Mouse (Mus musculus): Measurements from ENCODE around the gene Sf3b2. TPM values are rescaled to one million over a fixed set of nuclear protein-coding genes. Genes with fewer than 3 reads are reported as not detected.
A peak's percentile ranks its signal among the peaks of the same experiment; 100 is the strongest.

Sf3b2 gene
- 97.3 and 108 TPM in 2 replicates for polyA plus RNA-seq (2012; rRNA removed)

DNA sequence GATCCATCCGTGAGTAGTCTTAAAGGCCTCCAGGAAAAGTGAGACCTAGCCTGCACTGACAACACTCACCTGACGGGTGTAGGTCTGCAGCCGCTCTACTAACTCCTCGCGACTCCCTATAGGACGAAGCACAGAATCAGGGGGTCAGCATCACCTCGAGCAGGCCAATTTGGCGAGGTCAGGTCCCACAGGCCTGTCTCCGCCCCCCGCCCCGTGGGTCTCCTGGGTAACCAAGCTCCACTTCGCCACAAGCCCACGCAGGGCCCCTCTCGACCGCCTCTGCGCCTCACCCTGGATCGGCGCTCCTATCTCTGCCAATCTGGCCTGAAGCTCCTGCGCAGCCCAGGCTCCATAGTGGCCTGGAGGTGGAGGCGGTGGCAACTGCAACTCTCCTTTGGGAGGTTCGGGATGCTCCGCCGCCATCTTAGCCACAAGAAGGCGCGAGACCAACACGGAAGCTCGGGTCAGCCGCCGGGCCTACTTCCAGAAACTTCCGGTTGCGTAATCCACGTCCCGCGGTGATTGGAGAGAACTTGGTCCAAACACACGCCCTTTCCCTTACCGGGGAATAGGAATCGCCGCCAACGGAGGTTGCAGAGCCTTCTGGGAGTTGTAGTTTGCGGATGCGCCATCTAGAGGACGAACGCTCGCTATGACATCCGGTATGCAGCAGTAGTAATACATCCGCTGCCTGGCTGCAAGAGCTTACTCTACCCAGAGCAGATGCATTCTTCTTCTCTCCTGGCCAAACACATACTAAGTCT is at the start of gene Sf3b2:
Gene Sf3b2, minus strand, starts transcription at position 484 of the 764 bp plus-strand sequence.
- DNase-seq (ENCODE audit: low spot score): peak; percentile 90

DNA sequence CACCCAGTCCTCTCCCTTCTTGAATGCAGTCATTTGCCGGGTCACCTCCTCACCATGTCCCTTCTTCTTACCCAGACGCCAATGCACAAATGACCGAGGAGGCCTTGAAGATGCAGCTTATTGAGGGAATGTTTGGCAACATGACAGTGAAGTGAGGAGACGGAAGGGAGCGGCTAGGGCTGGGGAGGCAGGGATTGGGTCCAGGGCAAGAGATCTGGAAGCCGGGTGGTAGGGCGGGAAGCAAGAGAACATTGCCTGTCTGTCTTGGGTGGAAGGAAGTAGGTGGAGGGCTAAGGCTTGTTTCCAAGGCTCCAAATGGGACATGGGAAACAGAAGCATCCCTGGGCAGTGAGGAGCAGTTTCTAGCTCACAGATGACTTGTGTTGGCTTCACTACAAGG is 46.1 kb upstream of the Sf3b2 start:
- DNase-seq (ENCODE audit: low spot score): no peak

GRCm38 (mm10) chr19:5337975-5338374 is 42.7 kb upstream of the Sf3b2 start:
- DNase-seq (ENCODE audit: low spot score): peak; percentile 35

- DNase-seq (ENCODE audit: low spot score): no peak
Measured at GRCm38 (mm10) chr19:5335441-5335840, 40.2 kb upstream of the Sf3b2 start, which contains the start of gene Catsper1. Catsper1 (plus strand) TSS chr19:5335741.

DNA sequence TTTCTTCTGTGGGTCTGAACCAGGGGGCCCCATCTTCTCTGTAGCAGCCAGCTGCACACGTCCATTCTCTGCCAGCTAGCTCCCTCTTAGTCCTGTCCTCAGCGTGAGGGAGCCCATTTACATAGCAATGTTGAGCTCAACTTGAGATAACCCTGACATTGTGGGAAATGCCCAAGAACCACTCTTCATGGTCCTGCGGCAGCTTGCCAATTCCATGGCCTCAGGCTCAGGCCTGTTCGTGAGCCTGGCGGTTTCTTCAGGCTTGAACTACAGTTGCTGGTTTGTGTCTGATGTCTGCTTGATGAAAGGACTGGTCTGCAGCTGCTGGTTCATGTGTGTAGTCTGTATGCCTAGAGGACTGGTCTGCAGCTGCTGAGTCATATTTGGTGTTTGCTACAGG is 39.5 kb upstream of the Sf3b2 start:
- DNase-seq (ENCODE audit: low spot score): no peak

- DNase-seq (ENCODE audit: low spot score): no peak
Measured at GRCm38 (mm10) chr19:5327970-5328369, 32.7 kb upstream of the Sf3b2 start.

GRCm38 (mm10) chr19:5323801-5324200 is 28.5 kb upstream of the Sf3b2 start:
- DNase-seq (ENCODE audit: low spot score): no peak

- DNase-seq (ENCODE audit: low spot score): no peak
Measured at GRCm38 (mm10) chr19:5313189-5313588, 17.9 kb upstream of the Sf3b2 start.

DNA sequence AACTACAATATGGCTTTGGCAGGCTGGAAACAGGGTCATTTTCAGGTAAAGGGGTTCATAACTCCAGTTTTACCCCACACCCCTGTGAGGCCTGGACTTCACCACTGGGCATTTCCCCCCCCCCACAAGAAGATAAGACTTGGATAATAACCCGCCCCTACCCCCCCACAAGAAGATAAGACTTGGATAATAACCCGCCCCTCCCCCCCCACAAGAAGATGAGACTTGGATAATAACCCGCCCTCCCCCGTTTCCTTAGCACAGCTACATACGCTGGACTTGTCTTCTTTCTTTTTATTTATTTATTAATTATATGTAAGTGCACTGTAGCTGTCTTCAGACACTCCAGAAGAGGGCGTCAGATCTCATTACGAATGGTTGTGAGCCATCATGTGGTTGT is 13.8 kb upstream of the Sf3b2 start:
- DNase-seq (ENCODE audit: low spot score): no peak

- no peak for DNase-seq (ENCODE audit: low spot score)
Measured at GRCm38 (mm10) chr19:5306968-5307734, 11.9 kb upstream of the Sf3b2 start.

GRCm38 (mm10) chr19:5306279-5306678 is 11.0 kb upstream of the Sf3b2 start:
- no peak for DNase-seq (ENCODE audit: low spot score)

GRCm38 (mm10) chr19:5302455-5302854 is 7.2 kb upstream of the Sf3b2 start:
- no peak for DNase-seq (ENCODE audit: low spot score)

DNA sequence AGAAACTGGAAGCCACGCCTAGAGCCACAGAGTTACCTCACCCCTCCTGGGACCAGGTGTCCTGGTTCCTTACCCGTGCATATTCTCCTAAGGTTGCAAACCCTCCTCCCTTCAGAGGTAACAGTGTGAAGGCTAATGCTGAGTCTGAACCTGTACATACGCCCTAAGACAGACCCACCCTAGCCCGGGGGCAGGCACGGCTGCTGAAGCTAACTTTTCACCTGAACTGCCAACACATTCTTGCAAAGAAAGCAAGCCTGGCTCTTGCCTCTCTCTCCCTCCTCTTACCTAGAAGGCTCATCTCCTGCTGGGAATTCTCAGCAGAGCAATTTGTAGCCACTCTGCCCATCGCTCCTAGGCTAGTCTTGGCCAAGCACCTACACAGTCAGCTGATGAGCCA is 5.3 kb upstream of the Sf3b2 start:
- DNase-seq (ENCODE audit: low spot score): no peak

DNA sequence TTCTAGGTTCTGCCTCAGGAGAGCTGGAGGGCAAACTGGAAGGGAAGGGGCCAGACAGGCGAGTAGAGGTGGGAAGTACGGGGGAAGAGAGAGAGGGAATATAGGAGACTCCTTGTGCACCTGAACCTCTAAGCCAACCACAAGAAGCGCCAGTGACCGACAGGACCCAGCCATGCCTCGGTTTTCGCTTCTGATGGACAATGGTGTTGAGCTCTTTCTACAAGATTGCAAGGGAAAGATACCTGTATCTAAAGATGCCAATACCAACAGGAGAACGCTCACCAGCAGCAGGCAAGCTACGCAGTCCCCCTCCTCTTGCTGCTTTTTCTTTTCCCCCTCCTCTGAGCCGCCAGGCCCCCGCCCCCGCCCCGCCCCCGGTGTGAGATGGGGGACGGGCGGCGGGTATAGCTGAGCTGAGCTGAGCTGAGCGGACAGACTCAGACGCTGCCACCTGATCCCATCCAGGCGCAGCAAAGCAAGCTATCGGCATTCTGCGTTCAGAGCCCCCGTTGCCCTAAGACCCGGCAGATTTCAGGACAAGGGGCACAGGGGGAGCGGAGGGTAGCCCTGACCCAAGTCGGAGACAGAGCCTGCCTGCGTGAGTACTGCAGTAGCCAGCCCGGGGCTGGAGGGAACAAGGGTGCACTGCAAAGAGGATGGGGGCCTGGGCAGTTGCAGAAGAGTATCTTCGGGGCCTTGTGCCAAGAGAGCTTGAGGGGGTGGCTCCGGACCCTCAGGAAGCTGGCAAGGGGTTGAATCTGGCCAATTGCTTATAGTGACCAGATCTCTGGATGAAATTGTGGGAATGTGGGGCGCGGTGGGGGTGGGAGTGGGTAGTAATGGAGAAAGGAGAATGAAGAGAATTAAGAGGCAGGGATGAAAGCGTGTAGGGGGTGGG is 2.9 kb upstream of the Sf3b2 start, which contains the start of gene Gal3st3:
Gene Gal3st3, plus strand, starts transcription at position 429 of the 898 bp plus-strand sequence.
- no peak for DNase-seq (ENCODE audit: low spot score)

DNA sequence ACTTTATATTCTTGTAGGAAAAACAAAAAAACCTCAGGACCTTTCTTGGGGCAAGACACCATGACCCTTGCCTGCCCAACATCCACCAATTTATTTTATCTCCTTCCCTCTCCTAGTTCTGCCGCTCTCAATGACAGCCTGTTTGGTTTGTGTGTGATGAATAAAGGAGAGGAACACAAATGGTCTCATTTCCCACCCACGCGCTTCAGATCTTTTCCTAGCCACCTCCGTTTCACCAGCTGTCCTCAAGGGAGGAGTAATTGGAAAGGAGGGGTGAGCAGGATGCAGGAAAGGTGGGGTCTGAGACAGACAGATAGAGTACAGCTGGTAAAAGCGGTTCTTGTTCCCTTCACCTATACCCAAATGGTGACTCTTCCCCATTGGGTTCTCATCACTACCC is 1.4 kb upstream of the Sf3b2 start:
- DNase-seq (ENCODE audit: low spot score): no peak

DNA sequence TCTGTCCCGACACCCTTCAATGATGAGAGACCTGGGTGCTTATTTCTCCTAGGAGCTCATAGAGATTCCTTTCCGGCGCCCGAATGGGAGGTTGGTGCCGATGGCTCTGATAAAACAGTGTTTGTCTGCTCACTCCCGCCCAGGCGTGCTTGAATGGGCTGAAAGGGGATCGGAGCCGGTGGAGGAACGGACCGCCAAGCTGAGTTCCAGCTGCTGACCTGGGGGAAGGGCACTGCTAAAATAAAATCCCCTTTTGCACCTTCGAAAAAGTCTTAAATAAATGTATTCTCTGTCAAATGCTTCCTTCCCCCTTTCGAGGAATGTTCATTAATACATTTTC is 451 bp upstream of the Sf3b2 start:
- DNase-seq (ENCODE audit: low spot score): no peak

DNA sequence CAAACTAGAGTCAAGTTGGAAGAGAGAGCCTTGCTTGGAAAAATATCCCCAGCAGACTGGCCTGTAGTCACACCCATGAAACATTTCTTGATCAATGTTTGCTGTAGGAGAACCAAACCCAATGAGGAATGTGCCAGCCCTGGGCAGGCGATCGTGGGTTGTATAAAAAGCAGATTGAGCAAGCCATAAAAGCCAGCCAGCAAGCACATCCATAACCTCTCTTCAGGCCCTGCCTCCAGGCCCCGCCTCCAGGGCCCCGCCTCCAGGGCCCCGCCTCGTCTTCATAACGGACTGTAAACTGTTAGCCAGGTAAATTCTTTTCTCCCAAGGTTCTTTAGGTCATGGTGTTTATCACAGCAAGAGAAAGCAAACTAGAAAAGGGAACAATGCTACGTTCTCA is 16.9 kb downstream of the Sf3b2 start:
- no peak for DNase-seq (ENCODE audit: low spot score)

GRCm38 (mm10) chr19:5277140-5277539 is 18.1 kb downstream of the Sf3b2 start:
- DNase-seq (ENCODE audit: low spot score): no peak

- DNase-seq (ENCODE audit: low spot score): no peak
Measured at GRCm38 (mm10) chr19:5276531-5276930, 18.7 kb downstream of the Sf3b2 start.

- DNase-seq (ENCODE audit: low spot score): no peak
Measured at GRCm38 (mm10) chr19:5275736-5276135, 19.5 kb downstream of the Sf3b2 start.

DNA sequence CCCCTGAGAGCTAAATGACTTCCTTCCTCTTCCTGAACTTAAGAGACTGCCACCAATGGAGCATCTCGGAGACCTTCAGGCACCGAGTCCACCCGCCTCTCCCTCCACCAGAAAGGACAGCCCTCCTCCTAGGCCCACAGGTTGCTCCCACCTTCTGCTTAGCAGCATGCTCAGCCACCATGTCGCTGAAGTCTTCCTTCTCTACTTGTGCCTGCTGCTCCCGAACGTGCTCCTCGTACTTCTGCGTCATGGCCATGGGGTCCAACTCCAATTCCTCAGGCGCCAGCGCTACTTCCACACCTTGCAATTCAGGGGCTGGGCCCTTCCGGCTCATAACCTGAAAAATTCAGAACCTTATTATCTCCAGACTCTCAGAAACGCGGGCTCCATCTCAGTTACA is 20.6 kb downstream of the Sf3b2 start:
- no peak for DNase-seq (ENCODE audit: low spot score)

DNA sequence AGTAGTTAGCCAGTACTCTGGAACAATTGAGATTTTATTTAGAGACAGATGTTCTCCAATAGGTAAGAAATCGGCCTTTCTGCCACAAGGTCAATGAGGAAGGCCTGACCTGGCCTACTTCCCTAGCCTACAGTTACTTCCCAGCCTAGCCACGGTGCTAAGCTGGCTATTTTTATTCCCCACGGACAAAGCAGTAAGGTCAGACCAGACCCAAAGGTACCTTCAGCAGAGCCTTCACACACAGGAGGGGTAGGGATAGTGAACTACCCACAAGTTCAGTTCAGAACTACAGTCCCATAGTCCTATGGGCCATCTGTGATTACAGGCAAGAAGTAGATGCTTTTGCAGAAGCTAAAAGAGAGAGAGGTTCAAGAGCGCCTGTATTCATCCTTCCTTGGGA is 21.3 kb downstream of the Sf3b2 start:
- no peak for DNase-seq (ENCODE audit: low spot score)

All from urinary bladder, adult 2 months (tissue).